Mouse (Mus musculus) cerebellum, postnatal 25 days (tissue): Measurements from ENCODE around the gene Ubb.
"Not testable (repeated sequence)": the region's sequence is repeated elsewhere in the genome, so short reads cannot be mapped to it uniquely, and the experiment has no call there.

Source experiments
- DNase-seq, 2 experiments: peaks; one replicate each; pipeline ENCODE4 v3.0.0; 2021; ENCODE audit warnings: mixed read lengths in 2 of 2

Gene Ubb

GRCm38 (mm10) chr11:62550727-62551225 lies at the start of gene Ubb:
TSS of gene Ubb (plus strand) at chr11:62551171.
- peak; percentile 98 to 99 for DNase-seq

- DNase-seq: no peak
Measured at GRCm38 (mm10) chr11:62507683-62508082, 43.3 kb upstream of the Ubb start.

GRCm38 (mm10) chr11:62508365-62508764 lies 42.6 kb upstream of the Ubb start:
- not testable (repeated sequence) for DNase-seq

GRCm38 (mm10) chr11:62508816-62509215 lies 42.2 kb upstream of the Ubb start:
- DNase-seq: not testable (repeated sequence)

DNA sequence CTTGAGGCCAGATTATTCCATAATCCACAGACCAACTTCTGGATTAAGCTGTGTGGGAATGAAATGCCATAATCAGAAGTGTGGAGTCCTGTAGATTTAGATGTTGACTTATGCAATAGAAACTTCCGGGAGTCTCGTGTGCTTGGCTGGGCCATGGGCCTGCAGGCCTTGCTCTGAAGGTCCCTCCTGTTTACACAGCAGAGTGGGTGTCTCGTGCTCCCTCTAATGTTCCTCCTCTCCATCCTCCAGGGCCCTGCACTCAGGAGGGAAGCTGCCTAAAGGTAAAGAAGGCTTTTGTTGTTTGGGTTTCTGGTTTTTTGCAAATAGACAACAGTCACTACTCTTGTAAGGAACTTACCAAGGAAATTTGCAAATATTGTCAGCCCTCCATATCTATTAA lies 41.4 kb upstream of the Ubb start:
- no peak for DNase-seq

- no peak for DNase-seq
Measured at GRCm38 (mm10) chr11:62510956-62511355, 40.0 kb upstream of the Ubb start.

GRCm38 (mm10) chr11:62511444-62512202 lies 39.3 kb upstream of the Ubb start:
- DNase-seq: no peak

DNA sequence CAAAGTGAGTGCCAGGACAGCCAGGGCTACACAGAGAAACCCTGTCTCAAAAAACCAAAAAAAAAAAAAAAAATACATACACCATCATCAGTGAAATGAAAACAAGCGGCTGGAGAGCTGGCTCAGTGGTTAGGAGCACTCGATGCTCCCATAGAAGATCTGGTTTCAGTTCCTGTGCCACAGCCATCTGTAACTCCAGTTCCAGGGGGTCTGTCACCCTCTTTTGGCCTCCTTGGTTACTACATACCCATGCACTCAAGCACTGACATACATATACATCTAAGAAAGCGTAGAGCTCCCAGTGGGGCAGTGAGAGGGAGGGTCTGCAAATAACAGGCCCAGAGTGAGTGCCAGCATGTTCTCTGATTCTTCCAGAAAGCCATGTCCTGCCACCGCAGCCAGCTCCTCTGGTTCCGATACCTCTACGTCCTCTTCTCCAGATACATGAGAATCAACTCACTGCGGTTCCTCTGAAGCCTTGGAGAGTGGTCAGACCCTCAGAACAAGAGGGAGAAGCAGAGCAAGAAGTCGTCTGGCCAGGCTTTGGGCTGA lies 38.4 kb upstream of the Ubb start:
- DNase-seq: no peak

GRCm38 (mm10) chr11:62513311-62513710 lies 37.7 kb upstream of the Ubb start:
- DNase-seq: no peak

DNA sequence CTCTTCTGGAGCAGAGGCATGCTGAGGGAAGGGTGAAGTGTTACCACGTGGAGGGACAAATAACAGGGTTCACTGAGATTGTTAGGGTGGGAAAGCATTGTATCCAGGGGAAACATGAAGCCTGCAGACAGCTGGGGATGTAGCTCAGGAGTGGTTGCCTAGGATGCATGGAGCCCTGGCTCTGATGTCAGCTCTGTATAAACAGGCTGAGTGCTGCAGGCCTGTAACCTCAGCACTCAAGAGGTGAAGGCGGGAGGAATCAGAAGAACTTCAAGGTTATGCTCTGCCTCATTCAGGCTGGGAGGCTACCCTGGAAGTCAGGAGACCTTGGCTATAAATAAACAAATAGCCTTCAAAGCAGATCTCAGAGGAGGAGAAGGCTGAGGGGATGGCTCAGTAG lies 32.0 kb upstream of the Ubb start:
- no peak for DNase-seq

DNA sequence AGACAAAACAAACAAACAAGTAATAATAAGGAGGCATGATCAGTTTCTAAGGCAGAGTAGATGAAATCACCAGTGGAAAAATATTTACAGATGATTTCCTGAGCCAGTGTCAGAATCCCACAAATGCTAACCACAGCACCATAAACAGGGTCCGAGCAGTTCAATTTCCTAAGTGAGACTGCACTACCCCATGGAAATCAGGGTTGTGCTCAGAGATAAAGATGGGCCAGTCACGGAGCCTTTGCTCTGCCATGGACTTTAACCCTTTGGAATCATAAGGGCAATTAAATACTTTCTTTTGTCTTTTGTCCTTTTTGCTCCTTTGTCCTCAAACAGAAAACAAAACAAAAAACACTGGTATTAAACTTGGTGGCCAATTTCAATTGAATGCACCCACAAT lies 28.7 kb upstream of the Ubb start:
- DNase-seq: no peak

DNA sequence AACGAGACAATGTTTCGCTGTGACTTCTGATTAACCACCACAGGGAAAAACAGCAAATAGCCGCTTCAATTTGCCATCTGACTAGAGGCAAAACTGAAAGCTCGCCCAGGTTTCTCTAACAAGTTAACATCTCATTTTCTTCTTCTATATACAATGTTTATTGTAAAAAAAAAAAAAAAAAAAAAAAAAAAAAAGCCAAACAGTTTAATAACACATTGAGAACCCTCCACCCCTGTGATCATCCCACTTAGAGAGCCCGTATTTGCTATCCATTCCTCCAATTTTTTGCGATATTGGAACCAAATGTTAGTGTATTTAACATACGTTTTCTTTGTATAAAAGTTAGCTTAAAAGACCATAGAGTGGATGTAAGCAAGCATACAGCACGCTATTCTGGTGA lies 13.9 kb upstream of the Ubb start:
- DNase-seq: no peak

DNA sequence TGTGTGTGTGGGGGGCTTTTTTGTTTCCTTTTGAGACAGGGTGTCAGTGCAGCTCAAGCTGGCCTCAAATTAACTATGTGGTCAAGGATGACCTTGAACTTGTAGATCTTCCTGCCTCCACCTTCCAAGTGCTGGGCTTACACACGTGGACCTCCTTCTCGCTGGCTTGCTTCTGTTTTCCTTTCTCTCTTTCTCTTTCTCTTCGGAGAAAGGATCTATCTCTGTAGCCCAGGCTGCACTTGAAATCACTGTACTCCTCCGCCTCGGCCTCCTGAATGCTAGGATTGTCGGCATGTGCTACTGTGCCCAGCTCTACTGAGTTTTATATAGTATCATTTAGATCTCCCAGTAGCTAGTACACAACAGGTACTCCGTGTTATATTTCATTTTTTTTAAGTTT lies 13.4 kb upstream of the Ubb start:
- DNase-seq: peak in 1 of 2 experiments; percentile 19

DNA sequence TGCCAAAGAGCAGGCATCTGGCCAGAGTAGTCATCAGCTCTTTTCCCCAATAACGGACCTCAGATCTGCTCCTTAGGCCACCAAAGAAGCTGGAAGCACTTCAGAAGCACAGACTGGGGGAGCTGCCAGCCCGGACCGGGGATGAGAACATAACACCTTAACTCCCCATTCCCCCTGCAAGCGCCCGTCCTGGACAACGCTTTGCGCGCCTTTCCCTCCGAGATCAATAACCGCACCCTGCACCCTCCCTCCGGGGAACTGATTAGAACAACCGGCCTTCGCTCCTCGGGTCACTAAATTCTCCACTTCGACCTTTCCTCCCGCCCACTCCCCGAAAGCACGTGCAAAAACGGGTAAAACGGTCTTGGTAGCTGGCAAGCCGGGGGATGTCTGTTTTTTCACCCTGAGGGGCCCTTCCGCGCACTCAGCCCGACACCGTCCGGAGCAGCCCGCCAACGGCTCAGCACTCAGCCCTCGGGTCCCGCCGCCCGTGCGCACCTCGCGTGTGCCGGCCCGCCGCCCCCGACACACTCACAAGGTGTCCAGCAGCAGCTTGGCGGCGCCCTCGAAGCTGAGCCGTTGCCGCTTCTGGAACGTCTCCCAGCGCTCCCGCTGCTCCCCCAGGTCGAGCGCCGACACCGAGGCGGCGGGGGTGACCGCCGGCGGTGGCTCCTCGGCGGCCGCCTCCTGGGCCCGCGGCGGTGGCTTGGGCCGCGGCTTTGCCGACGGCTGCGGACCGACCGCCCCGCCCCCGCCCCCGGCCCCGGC lies 12.5 kb upstream of the Ubb start:
- peak; percentile 78 to 79 for DNase-seq

GRCm38 (mm10) chr11:62539089-62539890 lies 11.7 kb upstream of the Ubb start, which contains the start of gene Cenpv:
TSS of gene Cenpv (minus strand) at chr11:62539261.
- peak; percentile 91 to 93 for DNase-seq

DNA sequence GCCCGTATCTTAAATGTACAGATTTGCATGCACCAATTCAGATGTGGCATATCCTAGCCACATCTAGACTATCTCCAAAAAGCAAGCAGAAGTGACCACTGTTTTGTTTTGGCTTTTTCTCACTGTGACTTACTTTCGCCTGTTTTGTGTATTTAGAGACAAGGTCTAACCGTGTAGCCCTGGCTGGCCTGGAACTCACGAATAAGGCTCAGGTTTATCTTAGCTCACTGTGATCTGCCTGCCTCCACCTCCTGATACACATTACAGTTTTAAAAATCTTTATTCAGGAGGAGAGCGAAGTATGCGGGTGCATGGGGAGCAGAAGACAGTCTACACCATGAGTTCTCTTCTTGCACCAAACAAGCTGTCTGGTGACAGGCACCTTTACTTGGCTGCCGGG lies 10.8 kb upstream of the Ubb start:
- no peak for DNase-seq

- DNase-seq: no peak
Measured at GRCm38 (mm10) chr11:62540969-62541368, 10.0 kb upstream of the Ubb start.

DNA sequence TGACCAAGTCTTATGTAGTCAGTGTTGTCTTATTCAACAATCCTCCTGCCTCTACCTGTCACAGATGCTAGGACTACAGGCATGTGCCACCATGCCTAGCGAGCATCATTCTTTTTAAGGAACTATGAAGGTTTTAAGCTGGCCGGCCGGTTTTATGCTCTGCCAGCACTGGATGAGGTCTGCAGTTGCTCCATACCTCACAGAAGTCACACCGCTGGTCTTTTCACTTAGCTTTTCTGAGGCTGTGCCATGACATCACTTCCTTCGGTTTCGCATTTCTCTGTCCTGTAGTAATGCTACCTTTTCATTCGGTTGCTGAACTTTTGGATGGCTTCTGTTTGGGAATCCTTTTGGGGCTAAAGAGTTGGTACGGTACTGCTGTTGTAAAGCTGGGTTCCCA lies 9.4 kb upstream of the Ubb start:
- DNase-seq: no peak

- no peak for DNase-seq
Measured at GRCm38 (mm10) chr11:62543991-62544390, 7.0 kb upstream of the Ubb start.

DNA sequence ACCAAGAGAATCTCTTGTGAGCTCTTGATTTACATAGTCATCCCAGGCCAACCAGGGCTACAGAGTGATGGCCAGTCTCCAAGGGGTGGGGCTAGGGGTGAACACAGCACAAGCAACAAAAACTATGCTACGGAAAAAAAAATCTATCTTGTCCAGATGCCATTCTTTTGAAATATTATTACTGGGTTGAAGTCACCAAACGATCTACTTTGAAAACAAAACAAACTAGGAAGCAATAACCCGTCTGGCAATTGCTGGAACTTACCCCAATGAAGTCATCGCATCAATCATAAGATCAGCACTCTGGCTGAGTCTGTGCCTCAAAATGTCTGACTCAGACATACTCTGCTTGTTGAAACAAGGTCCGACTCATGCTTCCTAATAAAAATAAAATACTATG lies 1.2 kb upstream of the Ubb start:
- DNase-seq: peak; percentile 72 to 84

- peak; percentile 53 to 70 for DNase-seq
Measured at GRCm38 (mm10) chr11:62550227-62550685, 715 bp upstream of the Ubb start.

- DNase-seq: peak; percentile 94 to 96
Measured at GRCm38 (mm10) chr11:62551226-62552119, 502 bp downstream of the Ubb start.
